Mouse (Mus musculus): ENCODE results near the gene Adam15. TPM values are rescaled to one million over a fixed set of nuclear protein-coding genes. Genes with fewer than 3 reads are reported as not detected.

Gene Adam15
- total and polyA plus RNA-seq, 3 experiments: 15.3 to 43.2 TPM; not detected in 1

GRCm38 (mm10) chr3:89332013-89332412 is 17.8 kb downstream of the Adam15 start:
- peaks cover 7 to 8% of the 10 kb centered on the region in 2 experiments; a peak in 2 of 4 replicates for H3K27me3 ChIP-seq (ENCODE audit: control insufficient read depth in 1 of 2, insufficient read depth in 2 of 2, low read length in 2 of 2)
- H3K4me3 ChIP-seq (ENCODE audit: control insufficient read depth in 1 of 2, insufficient read depth in 1 of 2, low read depth in 2 of 2, low read length in 2 of 2): no peak overlapping the region
- no peaks in the 10 kb centered on the region for H3K79me2 ChIP-seq (ENCODE audit: control insufficient read depth, insufficient read depth, low read length, poor library complexity)
- no peak for TF ChIP-seq JUND (IDR thresholded peaks at IDR 0.05; ENCODE audit: low read depth, low read length)
- no peak for DNase-seq (ENCODE audit: low read depth, low spot score)
- H3K27ac ChIP-seq (ENCODE audit: control insufficient read depth, low read depth, low read length): no peak overlapping the region
- H3K9me3 ChIP-seq (replicated peaks; ENCODE audit: insufficient read depth, low read length): no peaks in the 10 kb centered on the region
- peaks cover 7 to 21% of the 10 kb centered on the region in 2 experiments for H3K4me1 ChIP-seq (ENCODE audit: control insufficient read depth in 1 of 2, insufficient read depth in 2 of 2, low read length in 2 of 2)
- no peak overlapping the region for H3K9ac ChIP-seq (ENCODE audit: control insufficient read depth, low read depth, low read length, poor library complexity, severe bottlenecking)
- peaks cover 0 to 12% of the 10 kb centered on the region in 2 experiments; a peak in 2 of 4 replicates for H3K36me3 ChIP-seq (ENCODE audit: control insufficient read depth in 1 of 2, insufficient read depth in 2 of 2, low read length in 2 of 2)

- Histone ChIP-seq H3K79me2 (ENCODE audit: control insufficient read depth, insufficient read depth, low read length, poor library complexity) (no peaks in the 10 kb centered on the region), H3K9me3 (replicated peaks; ENCODE audit: insufficient read depth, low read length) (no peaks in the 10 kb centered on the region), H3K27ac (ENCODE audit: control insufficient read depth, low read depth, low read length) (no peak overlapping the region), H3K36me3 (ENCODE audit: control insufficient read depth in 1 of 2, insufficient read depth in 2 of 2, low read length in 2 of 2) (peaks cover 0 to 7% of the 10 kb centered on the region in 2 experiments; a peak in 2 of 4 replicates), H3K27me3 (ENCODE audit: control insufficient read depth in 1 of 2, insufficient read depth in 2 of 2, low read length in 2 of 2) (peaks cover 7 to 8% of the 10 kb centered on the region in 2 experiments; a peak in 2 of 4 replicates), H3K4me1 (ENCODE audit: control insufficient read depth in 1 of 2, insufficient read depth in 2 of 2, low read length in 2 of 2) (peaks cover 3 to 16% of the 10 kb centered on the region in 2 experiments; a peak in 3 of 4 replicates), H3K9ac (ENCODE audit: control insufficient read depth, low read depth, low read length, poor library complexity, severe bottlenecking) (no peak overlapping the region), H3K4me3 (ENCODE audit: control insufficient read depth in 1 of 2, insufficient read depth in 1 of 2, low read depth in 2 of 2, low read length in 2 of 2) (no peak overlapping the region)
- peak; percentile 50 for DNase-seq (ENCODE audit: low read depth, low spot score)
- TF ChIP-seq JUND (IDR thresholded peaks at IDR 0.05; ENCODE audit: low read depth, low read length): no peak
Measured at GRCm38 (mm10) chr3:89331561-89331960, 18.2 kb downstream of the Adam15 start.

- Histone ChIP-seq H3K27ac (ENCODE audit: control insufficient read depth, low read depth, low read length) (no peak overlapping the region), H3K4me1 (ENCODE audit: control insufficient read depth in 1 of 2, insufficient read depth in 2 of 2, low read length in 2 of 2) (peaks cover 6 to 12% of the 10 kb centered on the region in 2 experiments), H3K79me2 (ENCODE audit: control insufficient read depth, insufficient read depth, low read length, poor library complexity) (no peaks in the 10 kb centered on the region), H3K27me3 (ENCODE audit: control insufficient read depth in 1 of 2, insufficient read depth in 2 of 2, low read length in 2 of 2) (peaks cover 7 to 9% of the 10 kb centered on the region in 2 experiments; a peak in 2 of 4 replicates), H3K9ac (ENCODE audit: control insufficient read depth, low read depth, low read length, poor library complexity, severe bottlenecking) (no peak overlapping the region), H3K4me3 (ENCODE audit: control insufficient read depth in 1 of 2, insufficient read depth in 1 of 2, low read depth in 2 of 2, low read length in 2 of 2) (no peak overlapping the region), H3K36me3 (ENCODE audit: control insufficient read depth in 1 of 2, insufficient read depth in 2 of 2, low read length in 2 of 2) (0 out of 4 replicates have a peak, but pooled peaks cover 0 to 4% of the 10 kb centered on the region in 2 experiments), H3K9me3 (replicated peaks; ENCODE audit: insufficient read depth, low read length) (no peaks in the 10 kb centered on the region)
- DNase-seq (ENCODE audit: low read depth, low spot score): peak; percentile 34
- 0 out of 2 replicates have a peak, but pooled peaks have one; percentile 27 for TF ChIP-seq TBP (IDR thresholded peaks at IDR 0.05; ENCODE audit: low read depth, low read length)
- TF ChIP-seq GATA1 (IDR thresholded peaks at IDR 0.05; ENCODE audit: low read depth, low read length): no peak
- TF ChIP-seq MYC (IDR thresholded peaks at IDR 0.05; ENCODE audit: low read depth, low read length): no peak
Measured at GRCm38 (mm10) chr3:89330948-89331347, 18.8 kb downstream of the Adam15 start.

GRCm38 (mm10) chr3:89330346-89330745 is 19.4 kb downstream of the Adam15 start:
- H3K4me1 ChIP-seq (ENCODE audit: control insufficient read depth in 1 of 2, insufficient read depth in 2 of 2, low read length in 2 of 2): peaks cover 6 to 12% of the 10 kb centered on the region in 2 experiments
- H3K36me3 ChIP-seq (ENCODE audit: control insufficient read depth in 1 of 2, insufficient read depth in 2 of 2, low read length in 2 of 2): 0 out of 4 replicates have a peak, but pooled peaks cover 0 to 4% of the 10 kb centered on the region in 2 experiments
- no peak overlapping the region for H3K27ac ChIP-seq (ENCODE audit: control insufficient read depth, low read depth, low read length)
- H3K9ac ChIP-seq (ENCODE audit: control insufficient read depth, low read depth, low read length, poor library complexity, severe bottlenecking): no peak overlapping the region
- H3K9me3 ChIP-seq (replicated peaks; ENCODE audit: insufficient read depth, low read length): no peaks in the 10 kb centered on the region
- H3K4me3 ChIP-seq (ENCODE audit: control insufficient read depth in 1 of 2, insufficient read depth in 1 of 2, low read depth in 2 of 2, low read length in 2 of 2): no peak overlapping the region
- no peak for DNase-seq (ENCODE audit: low read depth, low spot score)
- peaks cover 7 to 10% of the 10 kb centered on the region in 2 experiments; a peak in 2 of 4 replicates for H3K27me3 ChIP-seq (ENCODE audit: control insufficient read depth in 1 of 2, insufficient read depth in 2 of 2, low read length in 2 of 2)
- no peaks in the 10 kb centered on the region for H3K79me2 ChIP-seq (ENCODE audit: control insufficient read depth, insufficient read depth, low read length, poor library complexity)
- TF ChIP-seq CTCF (IDR thresholded peaks at IDR 0.05 in 2 of 3, conservative IDR thresholded peaks at IDR 0.05 in 1 of 3; ENCODE audit: control insufficient read depth in 1 of 3, insufficient read depth in 1 of 3, low read depth in 2 of 3, low read length in 3 of 3, poor library complexity in 1 of 3, severe bottlenecking in 1 of 3) (no peak), BHLHE40 (IDR thresholded peaks at IDR 0.05; ENCODE audit: borderline replicate concordance, low read depth, low read length) (no peak), POLR2AphosphoS2 (IDR thresholded peaks at IDR 0.05; ENCODE audit: low read length) (no peak), HCFC1 (IDR thresholded peaks at IDR 0.05; ENCODE audit: low read depth, low read length) (no peak), ZKSCAN1 (IDR thresholded peaks at IDR 0.05; ENCODE audit: low read depth, low read length) (no peak), ZMIZ1 (IDR thresholded peaks at IDR 0.05; ENCODE audit: low read depth, low read length) (no peak), UBTF (IDR thresholded peaks at IDR 0.05; ENCODE audit: borderline replicate concordance, insufficient read depth, low read depth, low read length) (no peak), RAD21 (IDR thresholded peaks at IDR 0.05; ENCODE audit: low read depth, low read length) (no peak), POLR2AphosphoS5 (IDR thresholded peaks at IDR 0.05; ENCODE audit: borderline replicate concordance, low read depth, low read length) (no peak), GABPA (IDR thresholded peaks at IDR 0.05; ENCODE audit: low read depth, low read length) (no peak), MEF2A (IDR thresholded peaks at IDR 0.05; ENCODE audit: extremely low read depth, insufficient replicate concordance, low read depth, low read length, poor library complexity, severe bottlenecking) (no peak), GATA1 (IDR thresholded peaks at IDR 0.05; ENCODE audit: low read depth, low read length) (no peak), TBP (IDR thresholded peaks at IDR 0.05; ENCODE audit: low read depth, low read length) (no peak), MAFK (IDR thresholded peaks at IDR 0.05; ENCODE audit: borderline replicate concordance, low read depth, low read length) (no peak), KAT2A (conservative IDR thresholded peaks at IDR 0.05; ENCODE audit: low read depth, low read length) (no peak), MYB (IDR thresholded peaks at IDR 0.05; ENCODE audit: low read depth, low read length) (no peak), CHD2 (IDR thresholded peaks at IDR 0.05; ENCODE audit: low read length) (no peak)

Data from MEL (cell line).